Mouse (Mus musculus): Measurements from ENCODE around the gene Tm9sf2. TPM values are rescaled to one million over a fixed set of nuclear protein-coding genes. Genes with fewer than 3 reads are reported as not detected.

The Tm9sf2 gene
- total RNA-seq, 2 experiments from 2014 or later: 113 to 119 TPM

GRCm38 (mm10) chr14:122176263-122176798 is 69.5 kb downstream of the Tm9sf2 start:
- DNase-seq: no peak

- no peak for DNase-seq
Measured at GRCm38 (mm10) chr14:122179262-122179661, 72.4 kb downstream of the Tm9sf2 start.

- DNase-seq: peak; percentile 99
Measured at GRCm38 (mm10) chr14:122181078-122181814, 74.4 kb downstream of the Tm9sf2 start, which contains the start of gene Clybl. Gene Clybl, plus strand, starts transcription at chr14:122181704.

- no peak for DNase-seq
Measured at GRCm38 (mm10) chr14:122181815-122182157, 74.9 kb downstream of the Tm9sf2 start.

DNA sequence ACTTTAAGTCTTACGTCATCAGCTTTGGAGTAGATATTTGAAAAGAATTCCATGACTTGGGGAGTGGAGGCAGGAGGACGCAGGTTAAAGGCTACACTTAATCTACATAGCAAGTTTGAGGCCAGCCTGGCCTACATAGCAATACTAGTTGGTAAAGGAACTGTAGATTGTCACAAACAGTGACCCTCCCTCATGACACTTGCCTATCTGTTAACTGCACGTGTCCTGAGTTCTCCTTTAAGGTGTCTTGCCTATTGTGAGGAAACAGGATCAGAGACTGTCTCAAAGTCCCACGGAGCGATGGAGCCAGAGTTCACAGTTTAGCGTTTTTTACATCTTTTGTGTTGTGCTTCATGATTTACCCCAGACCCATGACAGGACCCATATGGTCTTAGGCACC is 75.4 kb downstream of the Tm9sf2 start:
- no peak for DNase-seq

- no peak for DNase-seq
Measured at GRCm38 (mm10) chr14:122183974-122184373, 77.1 kb downstream of the Tm9sf2 start.

- no peak for DNase-seq
Measured at GRCm38 (mm10) chr14:122188250-122188649, 81.4 kb downstream of the Tm9sf2 start.

- peak; percentile 27 for DNase-seq
Measured at GRCm38 (mm10) chr14:122189901-122190300, 83.1 kb downstream of the Tm9sf2 start.

- no peak for DNase-seq
Measured at GRCm38 (mm10) chr14:122190527-122190926, 83.7 kb downstream of the Tm9sf2 start.

- DNase-seq: peak; percentile 83
Measured at GRCm38 (mm10) chr14:122190941-122191510, 84.2 kb downstream of the Tm9sf2 start.

DNA sequence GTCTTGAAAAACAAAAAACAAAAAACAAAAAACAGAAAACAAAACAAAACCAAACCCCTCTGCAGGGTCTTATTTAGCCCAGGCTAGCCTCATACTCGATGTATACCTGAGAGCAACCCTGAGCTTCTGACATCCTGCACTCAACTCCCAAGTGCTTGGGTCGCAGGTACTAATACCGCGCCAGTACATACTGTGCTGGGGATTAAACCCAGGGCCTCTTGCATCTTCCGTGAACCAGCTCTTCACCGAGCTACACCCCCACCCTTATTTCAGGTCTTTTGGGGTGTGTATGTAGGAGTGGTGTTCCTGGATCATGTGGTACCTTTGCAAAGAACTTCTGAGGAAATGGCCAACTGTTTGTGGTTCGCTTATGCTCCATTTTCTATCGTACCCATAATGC is 87.8 kb downstream of the Tm9sf2 start:
- DNase-seq: no peak

GRCm38 (mm10) chr14:122196851-122197250 is 90.0 kb downstream of the Tm9sf2 start:
- peak; percentile 35 for DNase-seq

DNA sequence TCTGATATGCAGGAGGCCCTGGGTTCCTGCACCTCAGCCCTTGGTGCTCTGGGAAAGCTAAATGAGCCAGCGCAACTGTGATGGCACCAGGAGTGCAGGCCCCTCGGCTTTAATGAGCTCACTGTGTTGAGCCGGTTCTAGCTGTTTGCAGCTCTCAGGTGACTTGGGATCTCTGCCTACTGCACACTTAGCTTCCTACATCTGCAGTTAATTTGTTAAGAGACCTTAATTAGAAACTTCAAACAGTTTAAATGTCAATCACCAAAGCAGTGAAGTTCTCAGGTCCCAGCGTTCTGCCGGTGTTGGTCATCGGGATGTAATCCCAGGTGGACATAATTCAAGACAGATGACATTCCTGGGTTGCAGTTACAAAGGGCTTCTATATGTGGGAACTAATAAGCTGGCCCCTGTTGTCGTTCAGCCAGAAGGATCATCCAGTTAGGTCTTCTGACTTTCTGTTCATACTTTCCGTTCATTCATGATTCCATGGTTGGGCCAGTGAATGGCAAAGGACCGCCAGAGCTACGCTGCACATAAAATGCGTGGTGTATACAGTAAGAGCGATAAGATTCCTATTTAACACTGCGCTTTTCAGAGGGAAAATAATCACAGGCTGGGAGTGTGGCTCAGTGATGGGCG is 93.5 kb downstream of the Tm9sf2 start:
- no peak for DNase-seq

DNA sequence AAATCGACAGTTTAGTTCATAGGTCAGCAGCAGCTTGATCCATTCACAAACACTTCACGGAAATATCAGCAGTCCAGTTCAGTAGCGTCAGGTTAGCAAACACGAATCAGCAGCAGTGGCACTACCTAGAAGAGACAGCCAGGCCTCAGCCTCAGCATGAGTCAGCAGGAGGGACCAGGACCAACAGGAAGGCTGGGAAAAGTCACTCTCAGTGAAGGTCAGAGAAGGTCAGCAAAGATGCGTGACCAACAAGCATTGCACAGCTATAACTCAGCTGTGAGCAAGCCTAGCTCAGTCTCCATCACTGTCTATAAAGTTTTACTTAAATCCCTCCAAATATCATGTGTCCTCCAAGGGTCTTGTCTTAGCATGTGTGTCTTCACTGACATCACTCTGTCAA is 102.3 kb downstream of the Tm9sf2 start:
- no peak for DNase-seq

Other genes with a start within 250 kb of the Tm9sf2 start
- 10 to 100 TPM; 34.5 to 35.7 TPM for gene Ubac2, start 228.4 kb upstream of the Tm9sf2 start, total RNA-seq (2021)
- 1 to 10 TPM; 1.2 TPM for gene Gpr18, start 191.3 kb upstream of the Tm9sf2 start, total RNA-seq (2021)
- 1 to 10 TPM in 1 of 2 experiments, under 1 TPM in 1; 0.94 to 1.2 TPM for gene Gpr183, start 141.8 kb upstream of the Tm9sf2 start, total RNA-seq (2021)
- under 1 TPM in 1 of 2 experiments, not detected in 1; 0.33 TPM for gene Timm8a2, start 72.4 kb upstream of the Tm9sf2 start, total RNA-seq (2021)
- gene Clybl, start 74.7 kb downstream of the Tm9sf2 start, total RNA-seq (2021): 100 to 1,000 TPM; 121 to 123 TPM